Mouse (Mus musculus): ENCODE results near the gene Vamp1.
"Not testable (repeated sequence)": the region's sequence is repeated elsewhere in the genome, so short reads cannot be mapped to it uniquely, and the experiment has no call there.

Gene Vamp1

GRCm38 (mm10) chr6:125244551-125244950 lies 29.2 kb downstream of the Vamp1 start:
- no peak for DNase-seq (ENCODE audit: low spot score)

GRCm38 (mm10) chr6:125252285-125252684 lies 36.9 kb downstream of the Vamp1 start:
- no peak for DNase-seq (ENCODE audit: low spot score)

GRCm38 (mm10) chr6:125252711-125253110 lies 37.4 kb downstream of the Vamp1 start:
- DNase-seq (ENCODE audit: low spot score) = no peak

- DNase-seq (ENCODE audit: low spot score) = no peak
Measured at GRCm38 (mm10) chr6:125253863-125254715, 38.7 kb downstream of the Vamp1 start.

GRCm38 (mm10) chr6:125255516-125256044 lies 40.2 kb downstream of the Vamp1 start:
- DNase-seq (ENCODE audit: low spot score) = no peak

GRCm38 (mm10) chr6:125256222-125256966 lies 41.0 kb downstream of the Vamp1 start:
- no peak for DNase-seq (ENCODE audit: low spot score)

- DNase-seq (ENCODE audit: low spot score) = no peak
Measured at GRCm38 (mm10) chr6:125260006-125260555, 44.7 kb downstream of the Vamp1 start.

GRCm38 (mm10) chr6:125264219-125264618 lies 48.9 kb downstream of the Vamp1 start:
- no peak for DNase-seq (ENCODE audit: low spot score)

- no peak for DNase-seq (ENCODE audit: low spot score)
Measured at GRCm38 (mm10) chr6:125265239-125265638, 49.9 kb downstream of the Vamp1 start.

GRCm38 (mm10) chr6:125266091-125266490 lies 50.7 kb downstream of the Vamp1 start:
- no peak for DNase-seq (ENCODE audit: low spot score)

GRCm38 (mm10) chr6:125266600-125266999 lies 51.2 kb downstream of the Vamp1 start:
- DNase-seq (ENCODE audit: low spot score) = not testable (repeated sequence)

- no peak for DNase-seq (ENCODE audit: low spot score)
Measured at GRCm38 (mm10) chr6:125267469-125267868, 52.1 kb downstream of the Vamp1 start.

- no peak for DNase-seq (ENCODE audit: low spot score)
Measured at GRCm38 (mm10) chr6:125268799-125269198, 53.4 kb downstream of the Vamp1 start.

- peak; percentile 90 for DNase-seq (ENCODE audit: low spot score)
Measured at GRCm38 (mm10) chr6:125271455-125272227, 56.3 kb downstream of the Vamp1 start.

- no peak for DNase-seq (ENCODE audit: low spot score)
Measured at GRCm38 (mm10) chr6:125272228-125272785, 57.0 kb downstream of the Vamp1 start.

GRCm38 (mm10) chr6:125274841-125275563 lies 59.7 kb downstream of the Vamp1 start:
- DNase-seq (ENCODE audit: low spot score) = peak; percentile 68

- no peak for DNase-seq (ENCODE audit: low spot score)
Measured at GRCm38 (mm10) chr6:125279729-125280128, 64.4 kb downstream of the Vamp1 start.

GRCm38 (mm10) chr6:125282721-125283120 lies 67.4 kb downstream of the Vamp1 start:
- DNase-seq (ENCODE audit: low spot score) = not testable (repeated sequence)

- DNase-seq (ENCODE audit: low spot score) = no peak
Measured at GRCm38 (mm10) chr6:125284250-125284649, 68.9 kb downstream of the Vamp1 start.

GRCm38 (mm10) chr6:125284751-125285150 lies 69.4 kb downstream of the Vamp1 start:
- no peak for DNase-seq (ENCODE audit: low spot score)

- no peak for DNase-seq (ENCODE audit: low spot score)
Measured at GRCm38 (mm10) chr6:125285890-125286289, 70.5 kb downstream of the Vamp1 start, which contains the start of gene Tuba3a. Gene Tuba3a (minus strand): TSS chr6:125286042.
